Mouse (Mus musculus): Measurements from ENCODE around the gene Igll1. TPM values are rescaled to one million over a fixed set of nuclear protein-coding genes. Genes with fewer than 3 reads are reported as not detected.

Gene Igll1
- polyA plus RNA-seq, 1 experiment from 2014 or later: not detected

GRCm38 (mm10) chr16:16828757-16829615, 34.8 kb downstream of the Igll1 start, which contains the start of gene Spag6l:
Gene Spag6l, minus strand, starts transcription at chr16:16829456.
- Histone ChIP-seq H3K27me3 (no peaks in the 10 kb centered on the region), H3K9ac (peak within 1 kb of the TSS; percentile 63), H3K4me2 (peak within 1 kb of the TSS; percentile 88), H3K9me3 (no peaks in the 10 kb centered on the region), H3K4me3 (peak within 1 kb of the TSS; percentile 81), H3K27ac (replicated peaks) (peak within 1 kb of the TSS; percentile 60), H3K4me1 (replicated peaks) (no peaks in the 10 kb centered on the region), H3K36me3 (no peaks in the 10 kb centered on the region)
- 6% methylated on average over 33 of the region's 33 CpGs for WGBS
- ATAC-seq (ENCODE audit: low FRiP score, low read depth): peak; percentile 96

GRCm38 (mm10) chr16:16826223-16826622, 37.6 kb downstream of the Igll1 start:
- 76% methylated on average over 2 of the region's 2 CpGs for WGBS
- Histone ChIP-seq H3K27ac (replicated peaks) (no peak overlapping the region), H3K4me2 (no peak overlapping the region), H3K4me3 (no peak overlapping the region), H3K9me3 (no peaks in the 10 kb centered on the region), H3K27me3 (no peaks in the 10 kb centered on the region), H3K36me3 (peaks cover 2% of the 10 kb centered on the region; the same call in 1 of the 2 replicates), H3K4me1 (replicated peaks) (no peaks in the 10 kb centered on the region), H3K9ac (no peak overlapping the region)
- no peak for ATAC-seq (ENCODE audit: low FRiP score, low read depth)

GRCm38 (mm10) chr16:16825476-16825875, 38.3 kb downstream of the Igll1 start:
- Histone ChIP-seq H3K36me3 (peaks cover 2% of the 10 kb centered on the region; the same call in 1 of the 2 replicates), H3K27me3 (no peaks in the 10 kb centered on the region), H3K9me3 (peaks cover 2% of the 10 kb centered on the region; the same call in 1 of the 2 replicates), H3K4me3 (no peak overlapping the region), H3K4me1 (replicated peaks) (no peaks in the 10 kb centered on the region), H3K9ac (no peak overlapping the region), H3K4me2 (no peak overlapping the region), H3K27ac (replicated peaks) (no peak overlapping the region)
- ATAC-seq (ENCODE audit: low FRiP score, low read depth): no peak
- 35% methylated on average over 5 of the region's 5 CpGs for WGBS

Other genes with a start within 250 kb of the Igll1 start
- not detected in 2 replicates for gene Olfr19, start 187.6 kb downstream of the Igll1 start, polyA plus RNA-seq (2015; fragmentation: Nextera tagmentation; extraction: Ambion mirVana)
- gene Spag6l, start 34.5 kb downstream of the Igll1 start, polyA plus RNA-seq (2015; fragmentation: Nextera tagmentation; extraction: Ambion mirVana): 16.8 and 18.5 TPM in 2 replicates
- gene Top3b, start 6.8 kb upstream of the Igll1 start, polyA plus RNA-seq (2015; fragmentation: Nextera tagmentation; extraction: Ambion mirVana): 65.4 and 74.2 TPM in 2 replicates
- gene Vpreb1, start 6.9 kb upstream of the Igll1 start, polyA plus RNA-seq (2015; fragmentation: Nextera tagmentation; extraction: Ambion mirVana): 0.52 and 1.0 TPM in 2 replicates
- 26.7 and 27.6 TPM in 2 replicates for gene Ppm1f, start 32.5 kb upstream of the Igll1 start, polyA plus RNA-seq (2015; fragmentation: Nextera tagmentation; extraction: Ambion mirVana)
- gene Mapk1, start 119.4 kb upstream of the Igll1 start, polyA plus RNA-seq (2015; fragmentation: Nextera tagmentation; extraction: Ambion mirVana): 187 and 189 TPM in 2 replicates
- gene Ypel1, start 205.7 kb upstream of the Igll1 start, polyA plus RNA-seq (2015; fragmentation: Nextera tagmentation; extraction: Ambion mirVana): 120 and 131 TPM in 2 replicates
- 142 and 148 TPM in 2 replicates for gene Ppil2, start 247.3 kb upstream of the Igll1 start, polyA plus RNA-seq (2015; fragmentation: Nextera tagmentation; extraction: Ambion mirVana)

All from hindbrain, embryonic 15.5 days (tissue).